Mouse (Mus musculus) liver, postnatal 0 days (tissue): ENCODE data around the gene Myadml2.

Experiments used
- CTCF ChIP-seq: sonication (generic); IDR thresholded peaks from 2 replicates; pipeline ENCODE4 v1.5.1; 2016; ENCODE audit warnings: antibody characterized with exemption, low read depth
- EP300 ChIP-seq: IDR thresholded peaks from 2 replicates; pipeline ENCODE4 v1.6.1; 2016; ENCODE audit warnings: antibody characterized with exemption, low read depth, mild to moderate bottlenecking

DNA sequence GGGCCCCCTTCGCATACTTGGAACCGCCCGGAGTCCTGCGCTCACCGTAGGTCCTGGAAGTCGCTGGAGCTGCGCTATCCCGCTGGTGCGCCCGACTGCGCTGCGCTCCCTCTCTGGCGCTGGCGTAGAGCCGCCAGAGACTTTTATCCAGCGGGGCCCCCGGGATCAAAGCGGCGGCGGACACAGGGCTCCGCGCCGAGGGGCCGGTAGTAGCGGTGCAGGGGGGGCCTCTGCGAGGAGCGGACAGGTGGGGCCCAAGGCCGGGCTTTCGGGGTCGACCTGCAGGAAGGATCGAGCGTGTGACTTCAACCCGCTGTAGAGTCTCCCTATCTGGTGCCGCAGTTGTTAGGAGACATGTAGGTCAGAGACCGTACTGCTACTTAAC is 13.1 kb upstream of the Myadml2 start, which contains the start of gene Notum:
- TF ChIP-seq CTCF (no peak), EP300 (no peak)
